8 mouse cellular contexts compared by ENCODE assay signal in genomic region chr4:131837872-131838524, GRCm38 (mm10). TPM values are rescaled to one million over a fixed set of nuclear protein-coding genes. Genes with fewer than 3 reads are reported as not detected.
DNase-seq lines count a peak whose midpoint lies in the region; ATAC-seq lines count a peak whose summit lies in the region.

Gene Ptpru (minus strand): TSS chr4:131838288.

- DNase-seq in R1 (ENCODE audit: low read depth, low spot score), result peak; percentile 75
- peak; percentile 94 to 98 for DNase-seq in cerebellum, postnatal 4 days (ENCODE audit: low spot score in 2 of 2)
- DNase-seq in gastrocnemius, postnatal 14 days, result peak; percentile 89
- peak; percentile 79 to 92 for DNase-seq in left cerebral cortex, postnatal 10 days (ENCODE audit: extremely low spot score in 1 of 2, low spot score in 2 of 2)
- DNase-seq in right cerebral cortex, postnatal 14 days, result peak; percentile 95
- DNase-seq in urinary bladder, postnatal 36 days (ENCODE audit: low spot score in 2 of 2), result peak; percentile 92 to 95

- peak; percentile 83 for ATAC-seq in inflammation-experienced regulatory T-cells, adult 6 months
- peak; percentile 73 for ATAC-seq in megakaryocyte-erythroid progenitor cell, adult 5-6 weeks (replicated peaks; ENCODE audit: low FRiP score, low TSS enrichment, poor library complexity, severe bottlenecking)

- intact Hi-C loops in gastrocnemius, postnatal 14 days (cut with DNase I; ENCODE audit: low total_unique reads), result loop anchor here (2.0 to 10.0 kb wide), 5 partner anchors 53 to 876 kb away; no protein-coding TSS in a partner anchor
- intact Hi-C loops in left cerebral cortex, postnatal 10 days (cut with DNase I), result loop anchor here (1.0 to 10.0 kb wide), 7 partner anchors 51 to 878 kb away; no protein-coding TSS in a partner anchor

RNA-seq across cellular contexts. Expression of gene Ptpru, which starts in this region (rescaled TPM):
- total RNA-seq in gastrocnemius, postnatal 14 days (2021), result 1 to 10 TPM; 1.1 to 1.5 TPM
- polyA plus RNA-seq in inflammation-experienced regulatory T-cells, adult 6 months (2017; shearing (Covaris generic)), result not detected
- 10 to 100 TPM; 81.6 to 89.3 TPM for total RNA-seq in left cerebral cortex, postnatal 10 days (2021)
- not detected in 2 replicates for total RNA-seq in megakaryocyte-erythroid progenitor cell, adult 5-6 weeks (2014; fragmentation: Nextera tagmentation)
- not detected in 2 replicates for total RNA-seq in megakaryocyte-erythroid progenitor cell, adult 5-6 weeks (2017)

Comparison
In these comparisons a context has a peak if more than half of its experiments do, and no peak if none do; other contexts are left out.
1. Peak in every context shown above with its lines: DNase-seq and ATAC-seq.
2. RNA of gene Ptpru (total RNA-seq): 81.6 to 89.3 TPM in left cerebral cortex, postnatal 10 days; 1.1 to 1.5 TPM in gastrocnemius, postnatal 14 days and not detected in megakaryocyte-erythroid progenitor cell, adult 5-6 weeks; every median in the first group is over 10 times any median in the second.
3. Peak in ATAC-seq in inflammation-experienced regulatory T-cells, adult 6 months; RNA of the gene not detected or under 1 TPM.
4. Peak in ATAC-seq in megakaryocyte-erythroid progenitor cell, adult 5-6 weeks; RNA of the gene not detected or under 1 TPM.